Mouse (Mus musculus): Measurements from ENCODE around the gene Irak4. TPM values are rescaled to one million over a fixed set of nuclear protein-coding genes. Genes with fewer than 3 reads are reported as not detected.

Gene Irak4
- 5.9 TPM for polyA plus RNA-seq (2014; fragmentation: Illumina TruSeq; extraction: RNeasy Lipid Tissue Mini Kit (QIAGEN cat#74804); ENCODE audit: low read depth, low replicate concordance)

DNA sequence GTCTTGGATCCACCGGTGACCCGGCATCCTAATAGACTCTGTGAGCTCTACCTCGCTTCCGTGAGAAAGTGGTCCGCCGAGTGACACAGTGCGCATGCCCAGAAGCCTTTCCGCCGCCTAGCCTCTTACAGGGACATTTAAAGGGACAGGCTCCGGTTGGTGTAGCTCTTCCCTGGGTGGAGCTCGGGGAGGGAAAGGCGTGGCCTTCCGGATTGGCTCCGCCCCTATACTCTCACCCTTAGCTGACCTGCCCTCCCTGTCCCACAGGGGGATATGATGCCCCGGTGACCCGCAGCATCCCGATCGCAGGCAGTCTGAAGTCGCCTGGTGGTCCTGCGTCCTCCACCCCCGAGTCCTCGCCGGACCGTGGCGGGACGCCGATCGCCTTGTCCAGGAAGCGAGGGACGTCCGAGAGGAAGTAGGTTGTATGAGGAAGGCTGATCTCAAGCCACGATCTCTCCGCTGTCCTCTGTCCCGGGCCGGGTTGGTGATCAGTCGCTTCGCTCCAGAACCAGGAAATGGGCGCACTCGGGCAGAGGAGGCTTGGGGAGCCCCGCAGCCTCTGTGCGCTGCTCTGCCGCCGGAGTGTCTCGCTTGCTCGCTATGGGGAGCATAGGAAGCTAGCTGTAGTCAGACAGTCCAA lies at the start of gene Irak4, which contains the start of gene Pus7l:
Irak4 (plus strand) TSS at position 235 of the 643 bp plus-strand sequence.
Pus7l (minus strand) TSS at position 139 of the 643 bp plus-strand sequence.

DNA sequence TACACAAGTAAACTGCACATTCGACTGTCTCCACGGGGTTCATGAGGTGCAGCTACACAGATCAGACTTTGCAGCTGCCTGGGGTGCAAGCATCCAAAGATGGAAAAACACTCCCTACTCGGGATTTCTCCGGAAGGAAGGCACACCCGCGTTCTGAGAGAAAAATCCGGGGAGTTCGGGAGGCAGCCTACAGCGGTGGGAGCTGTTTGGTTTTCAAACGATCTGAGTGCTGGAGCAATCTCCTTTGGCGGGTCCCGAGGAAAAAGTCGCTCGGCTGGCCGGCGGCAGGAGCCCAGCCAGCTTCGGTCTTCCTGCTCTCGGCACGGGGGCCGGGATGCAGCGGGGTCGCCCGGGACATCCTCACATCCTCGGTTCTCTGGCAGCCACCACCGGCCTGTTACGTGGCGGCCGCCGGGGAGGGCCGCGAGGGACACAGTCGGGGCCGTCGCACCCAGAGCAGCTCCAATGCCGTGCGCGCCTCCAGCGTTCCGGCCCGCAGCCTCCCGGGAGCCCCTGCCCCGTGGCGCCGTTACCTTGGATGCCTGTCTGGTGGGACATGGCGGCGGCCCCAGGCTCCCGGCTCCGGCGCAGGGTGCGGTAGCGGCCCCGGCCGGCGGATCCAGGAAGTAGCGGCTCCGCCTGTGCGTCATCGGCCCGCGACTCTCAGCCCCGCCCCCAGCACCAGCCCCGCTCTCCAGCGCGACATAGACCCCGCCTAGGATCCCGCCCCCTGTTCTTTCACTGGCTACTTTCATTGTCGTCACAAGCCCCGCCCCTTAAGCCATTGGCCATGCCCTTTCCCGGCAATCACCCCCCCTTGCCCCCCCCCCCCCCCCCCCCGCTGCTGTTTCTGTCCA lies 46.0 kb downstream of the Irak4 start, which contains the start of gene Twf1:
Twf1 (minus strand) TSS at position 671 of the 857 bp plus-strand sequence.

DNA sequence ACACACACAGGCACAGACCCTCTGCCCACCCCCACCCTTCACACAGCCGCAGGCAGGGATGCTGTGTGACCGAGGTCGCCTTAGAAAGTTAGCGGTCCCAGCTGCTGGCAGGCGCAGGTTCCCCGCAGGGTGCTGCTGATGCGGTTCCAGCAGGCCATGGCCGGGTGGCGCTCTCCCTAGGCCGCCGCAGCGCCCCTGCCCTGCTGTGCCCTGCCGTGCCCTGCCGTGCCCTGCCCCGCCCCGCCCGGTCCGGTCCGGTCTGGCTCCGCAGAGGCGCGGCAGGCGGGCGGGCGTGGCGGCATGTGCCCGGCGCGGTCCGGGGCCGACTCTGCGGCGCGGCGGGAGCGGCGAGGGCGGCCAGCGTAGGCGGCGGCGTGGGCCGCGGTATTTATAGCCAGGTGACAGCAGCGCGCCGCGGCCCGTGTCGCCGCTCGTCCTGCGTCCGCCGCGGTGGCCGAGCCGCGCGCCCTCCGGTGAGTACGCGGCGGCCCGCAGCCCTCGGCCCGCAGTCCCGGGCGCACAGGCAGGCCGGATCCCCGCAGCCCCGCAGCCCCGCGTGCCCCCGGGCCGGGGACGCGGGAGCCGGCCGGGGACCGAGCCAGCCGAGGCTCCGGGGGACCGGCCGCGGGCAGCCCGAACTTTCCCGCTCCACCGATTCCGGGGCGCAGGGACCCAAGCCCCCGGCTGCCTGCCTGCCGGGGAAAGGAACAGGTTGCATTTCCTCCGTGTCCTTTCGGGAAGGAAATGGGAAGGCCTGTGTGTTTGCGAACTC lies 85.6 kb downstream of the Irak4 start, which contains the start of gene Tmem117:
Tmem117 (plus strand) TSS at position 403 of the 772 bp plus-strand sequence.

Other genes with a start within 250 kb of the Irak4 start
- not detected for gene Adamts20, start 78.2 kb upstream of the Irak4 start, polyA plus RNA-seq (2014; fragmentation: Illumina TruSeq; extraction: RNeasy Lipid Tissue Mini Kit (QIAGEN cat#74804); ENCODE audit: low read depth, low replicate concordance)
- 2.3 TPM for gene Pus7l, start 96 bp upstream of the Irak4 start, polyA plus RNA-seq (2014; fragmentation: Illumina TruSeq; extraction: RNeasy Lipid Tissue Mini Kit (QIAGEN cat#74804); ENCODE audit: low read depth, low replicate concordance)
- gene Twf1, start 46.2 kb downstream of the Irak4 start, polyA plus RNA-seq (2014; fragmentation: Illumina TruSeq; extraction: RNeasy Lipid Tissue Mini Kit (QIAGEN cat#74804); ENCODE audit: low read depth, low replicate concordance): 222 TPM
- gene Tmem117, start 85.6 kb downstream of the Irak4 start, polyA plus RNA-seq (2014; fragmentation: Illumina TruSeq; extraction: RNeasy Lipid Tissue Mini Kit (QIAGEN cat#74804); ENCODE audit: low read depth, low replicate concordance): 34.1 TPM

Measured in kidney, adult 10 weeks (tissue).